Mouse (Mus musculus) forelimb bud, embryonic 11.5 days (tissue): ENCODE measurements around the gene Myf6.

Experiments
- DNase-seq: peaks from one replicate; pipeline ENCODE4 v3.0.0-alpha.2; 2012; ENCODE audit warnings: low read depth, low spot score

Myf6 gene

DNA sequence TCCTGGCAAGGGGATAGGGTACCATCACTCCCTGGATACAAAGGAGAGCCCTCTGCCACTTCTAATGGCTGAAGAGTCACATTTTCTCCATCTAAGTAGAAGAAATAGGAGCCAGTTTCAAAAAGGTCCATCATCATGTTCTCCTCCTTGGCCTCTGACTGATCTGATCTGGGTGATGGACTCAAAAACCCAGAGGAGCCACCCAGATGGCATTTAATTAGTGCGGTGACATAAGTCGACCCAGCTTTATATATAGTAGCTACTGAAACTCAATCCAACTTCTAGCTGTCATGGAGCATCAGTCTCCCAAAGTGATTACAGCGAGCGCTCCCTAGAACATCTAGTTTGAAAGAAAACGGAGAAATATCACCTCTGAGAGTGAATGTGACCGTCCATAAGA is at the start of gene Myf6:
Gene Myf6 (minus strand): TSS at position 170 of the 400 bp plus-strand sequence.
- no peak for DNase-seq

DNA sequence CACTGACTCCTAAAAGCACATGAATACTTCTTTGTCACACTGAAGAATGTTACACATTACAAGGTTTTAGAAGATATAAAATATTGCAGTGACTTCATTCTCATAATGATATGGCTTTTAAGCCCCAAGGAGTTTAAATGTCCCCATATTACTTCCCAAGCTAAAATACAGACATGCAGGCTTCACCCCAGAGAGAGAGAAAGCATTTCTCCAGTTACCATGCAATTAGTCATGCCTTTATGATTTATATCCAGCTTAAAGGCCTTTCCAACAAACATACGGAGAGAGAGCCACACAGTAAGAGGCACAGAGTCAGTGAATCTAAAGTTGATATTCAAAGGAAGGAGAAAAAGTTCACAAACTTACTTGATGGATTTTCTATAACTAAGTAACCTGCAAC is 48.5 kb upstream of the Myf6 start:
- DNase-seq = peak; percentile 29

DNA sequence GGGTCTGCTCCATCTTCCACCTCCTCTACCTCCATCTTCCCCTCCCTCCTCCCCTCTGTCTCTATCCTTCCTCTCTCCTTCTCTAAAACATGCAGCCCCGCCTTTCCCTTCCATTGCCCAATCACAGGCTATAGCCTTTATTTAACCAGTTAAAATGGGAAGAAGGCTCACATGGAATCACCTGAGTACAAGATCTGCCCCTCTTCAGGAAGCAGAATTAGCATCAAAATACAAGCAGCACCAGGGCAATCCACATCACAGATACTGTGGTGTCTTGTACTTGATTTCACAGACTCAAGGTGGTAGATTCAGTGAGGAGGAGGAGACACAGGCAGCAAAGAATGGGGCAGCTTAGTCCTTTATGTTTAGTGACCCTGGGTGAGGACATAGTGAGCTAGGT is 34.2 kb upstream of the Myf6 start:
- no peak for DNase-seq

DNA sequence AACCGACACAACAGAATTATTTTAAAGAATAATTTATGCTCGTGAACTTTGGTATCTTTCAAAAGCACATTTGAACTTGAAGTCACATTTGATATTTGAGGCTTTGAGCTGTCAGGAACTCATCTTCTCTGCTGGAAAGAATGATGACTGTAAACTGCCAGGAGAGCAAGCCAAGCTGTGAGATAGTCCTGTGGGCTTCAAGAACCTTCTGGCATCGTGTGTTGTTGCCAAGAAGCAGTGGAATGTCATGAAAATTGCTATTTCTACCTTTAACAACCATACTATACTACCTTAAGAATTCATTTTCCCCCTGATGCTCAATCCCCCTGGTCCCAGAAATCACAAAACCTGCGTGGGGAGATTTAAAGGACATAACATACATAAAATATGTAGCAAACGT is 24.7 kb upstream of the Myf6 start:
- DNase-seq = no peak

DNA sequence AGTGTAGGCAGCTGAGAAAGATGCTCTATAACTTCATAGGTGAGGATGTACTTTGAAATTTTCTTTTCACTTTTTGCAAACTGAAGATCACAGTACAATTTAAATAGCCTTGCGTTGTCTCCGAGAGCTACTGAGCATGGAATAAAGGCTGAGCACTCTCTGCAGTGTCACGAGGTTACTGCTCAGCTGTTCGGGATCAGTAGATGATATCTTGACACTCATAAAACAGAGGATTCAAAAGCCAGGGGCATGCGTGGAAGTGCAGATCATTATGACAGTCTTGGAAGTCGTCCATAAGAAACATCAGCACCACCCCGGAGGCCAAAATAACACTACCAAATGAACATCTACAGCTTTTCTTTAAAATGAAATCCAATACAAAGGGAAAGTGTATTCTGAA is 22.1 kb upstream of the Myf6 start:
- no peak for DNase-seq

DNA sequence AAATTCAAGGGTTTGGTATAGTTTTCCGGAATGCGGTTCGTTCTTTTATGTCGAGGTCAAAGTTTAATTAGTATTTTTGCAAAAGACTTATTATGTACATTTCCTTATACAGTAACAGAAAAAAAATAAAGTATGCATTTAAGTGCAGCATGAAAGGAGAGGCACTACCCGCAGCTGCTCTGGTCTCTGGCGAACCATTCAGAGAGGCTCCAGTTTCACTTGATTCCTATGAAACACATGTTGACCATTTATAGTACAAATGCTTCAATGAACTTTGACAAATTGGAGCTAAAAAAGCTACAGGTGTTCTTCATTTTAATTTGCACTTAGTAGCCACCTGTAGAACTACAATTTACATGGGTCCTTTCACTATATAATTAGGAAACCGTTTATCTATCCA is 20.2 kb upstream of the Myf6 start:
- DNase-seq = no peak

DNA sequence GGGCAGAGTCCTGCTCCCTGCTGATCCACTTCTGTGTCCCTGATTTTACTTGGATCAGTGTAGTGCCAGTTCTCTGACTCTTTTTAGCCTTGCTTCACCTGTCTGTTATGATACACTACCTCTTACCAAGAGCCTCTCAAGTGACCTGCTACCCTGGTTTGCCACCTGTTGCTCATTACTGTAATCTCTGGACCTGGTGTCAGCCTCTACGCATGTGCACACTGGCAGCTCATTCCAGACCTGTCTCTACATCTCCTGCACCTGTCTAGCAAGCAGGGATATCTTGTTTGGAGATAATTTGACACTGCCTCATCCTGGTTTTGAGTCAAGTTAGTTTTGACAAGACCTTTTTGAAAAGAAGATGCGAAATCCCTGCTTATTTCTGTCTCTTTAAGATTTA is 11.9 kb upstream of the Myf6 start:
- no peak for DNase-seq

DNA sequence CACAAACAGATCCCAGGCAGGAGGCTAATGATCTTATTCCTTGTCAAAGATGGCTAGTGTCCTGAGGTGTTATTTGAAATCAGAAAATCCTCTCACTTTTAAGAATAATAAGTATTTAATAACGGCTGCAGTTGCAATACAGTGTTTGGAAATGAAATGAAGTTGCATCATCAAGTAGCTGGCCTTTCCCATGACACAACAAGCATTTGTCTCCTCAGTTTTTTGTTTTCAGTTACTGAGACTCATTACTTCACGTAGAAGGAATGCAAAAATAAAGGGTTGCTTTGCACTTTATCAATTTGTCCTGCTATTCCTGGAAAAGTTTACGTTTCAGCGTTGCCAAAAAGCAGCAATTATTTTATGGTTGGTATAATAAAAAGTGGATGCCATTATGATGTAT is 8.9 kb upstream of the Myf6 start:
- no peak for DNase-seq

DNA sequence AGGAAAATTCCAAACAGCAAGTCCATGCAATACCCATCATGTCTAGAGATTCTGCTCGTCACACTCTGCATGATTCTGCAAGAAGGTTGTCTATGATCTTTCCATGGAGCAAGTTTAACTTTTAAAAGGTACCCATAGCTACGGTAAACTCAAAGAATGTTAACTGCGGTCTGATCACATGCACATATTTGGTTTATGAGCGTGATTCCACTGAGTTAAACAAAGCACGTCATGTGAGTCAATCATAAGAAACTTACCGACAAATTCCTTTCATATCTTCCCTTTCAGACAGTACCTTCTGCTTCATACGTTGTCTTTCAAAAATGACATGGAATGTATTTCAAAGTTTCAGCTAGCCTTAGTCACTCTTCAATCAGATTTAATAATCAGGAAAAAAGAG is 7.7 kb upstream of the Myf6 start:
- no peak for DNase-seq

DNA sequence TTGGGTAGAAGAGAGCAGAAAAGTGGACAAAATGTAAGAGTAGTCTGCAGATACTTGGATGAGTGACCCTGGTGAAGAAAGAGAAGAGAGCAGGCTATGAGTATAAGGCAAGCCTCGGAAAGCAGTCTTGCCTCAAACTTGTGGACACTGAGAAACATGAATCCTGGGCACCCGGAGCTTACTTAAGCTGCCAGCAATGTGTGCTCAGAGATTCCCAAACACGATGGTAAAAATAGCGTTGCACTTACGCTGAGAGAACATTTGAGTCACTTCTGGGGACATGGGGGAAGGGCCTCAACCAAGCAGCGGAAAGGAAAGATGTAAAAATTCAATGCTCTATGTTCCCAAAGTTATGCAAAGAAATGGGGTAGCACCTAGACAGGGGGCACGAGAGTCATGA is 5.1 kb upstream of the Myf6 start:
- no peak for DNase-seq

DNA sequence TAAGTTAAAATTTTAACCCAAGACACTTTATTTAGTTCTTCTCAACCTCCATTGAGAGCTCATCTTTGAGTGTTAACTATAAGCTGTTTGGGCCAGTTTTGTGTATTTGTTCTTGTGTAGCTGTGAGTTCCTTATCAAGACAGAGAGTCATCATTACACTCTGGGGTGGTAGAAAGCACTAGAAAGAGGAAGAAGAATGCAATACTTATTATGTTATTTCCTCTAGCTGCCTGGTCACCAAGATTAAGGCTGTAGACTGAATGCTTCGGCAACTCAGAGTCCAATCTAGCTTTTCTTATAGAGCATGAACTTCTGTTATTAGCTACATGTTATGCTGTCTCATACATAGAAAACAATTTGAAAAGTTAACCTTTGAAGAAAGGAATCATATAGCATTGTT is 1.9 kb upstream of the Myf6 start:
- DNase-seq = no peak

DNA sequence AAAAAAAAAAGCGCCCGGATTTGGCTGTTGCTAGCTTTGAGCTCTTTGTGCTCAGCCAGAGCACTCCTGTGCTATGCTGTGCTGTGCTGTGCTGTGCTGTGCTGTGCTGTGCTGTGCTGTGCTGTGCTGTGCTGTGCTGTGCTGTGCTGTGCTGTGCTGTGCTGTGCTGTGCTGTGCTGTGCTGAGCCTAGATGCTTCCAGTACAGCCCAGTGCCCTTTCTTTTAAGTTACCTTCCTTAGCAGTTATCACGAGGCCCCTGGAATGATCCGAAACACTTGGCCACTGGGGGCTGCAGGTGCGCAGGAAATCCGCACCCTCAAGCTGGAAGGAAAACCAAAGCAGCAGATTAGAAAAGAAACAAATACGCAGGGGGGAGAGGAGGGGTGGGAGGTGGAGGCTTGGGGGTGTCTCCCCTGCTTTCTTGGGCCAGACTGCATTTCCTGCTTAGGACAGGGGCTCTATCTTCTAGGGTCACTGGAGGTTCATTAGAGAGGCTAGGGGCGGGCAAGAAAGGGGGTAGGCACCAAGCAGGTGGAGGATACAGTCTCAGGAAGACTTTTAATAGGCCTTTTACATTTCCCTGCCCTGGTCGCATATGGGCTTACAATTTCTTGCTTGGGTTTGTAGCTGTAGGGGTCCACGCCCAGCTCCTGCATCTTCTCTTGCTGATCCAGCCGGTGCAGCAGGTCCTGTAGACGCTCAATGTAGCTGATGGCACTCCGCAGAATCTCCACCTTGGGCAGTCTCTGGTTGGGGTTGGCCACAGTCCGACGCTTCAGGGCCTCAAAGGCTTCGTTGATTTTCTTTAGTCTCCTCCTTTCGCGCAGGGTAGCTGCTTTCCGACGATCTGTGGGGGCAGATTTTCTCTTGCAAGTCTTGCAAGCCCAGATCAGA is 710 bp downstream of the Myf6 start:
- DNase-seq = no peak

DNA sequence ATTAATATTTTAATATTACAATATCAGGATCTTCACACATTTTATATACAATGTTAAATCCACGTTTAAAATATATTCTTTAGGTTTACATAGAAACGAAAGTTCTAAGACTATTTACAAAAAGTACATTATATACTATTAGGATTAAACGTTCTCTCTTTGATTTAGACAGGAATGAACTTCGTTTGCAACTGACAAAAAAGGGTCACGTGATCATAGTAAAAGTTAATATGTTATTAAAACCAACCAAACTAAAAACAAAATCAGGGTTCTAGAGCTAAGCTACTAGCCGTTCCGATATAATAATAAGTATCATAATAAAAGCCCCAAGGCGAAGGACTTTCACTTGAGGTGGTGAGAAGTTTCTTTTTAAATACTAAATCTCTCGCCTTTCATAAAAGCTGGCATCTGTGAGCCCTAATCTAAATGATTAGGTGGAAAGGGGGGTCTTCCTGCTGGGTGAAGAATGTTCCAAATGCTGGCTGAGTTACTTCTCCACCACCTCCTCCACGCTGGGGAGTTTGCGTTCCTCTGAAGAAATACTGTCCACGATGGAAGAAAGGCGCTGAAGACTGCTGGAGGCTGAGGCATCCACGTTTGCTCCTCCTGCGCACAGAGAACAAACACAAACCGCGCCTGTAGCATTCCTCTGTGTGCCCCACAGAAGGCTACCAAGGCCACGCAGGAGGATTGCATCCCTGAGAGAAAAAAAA is 1.5 kb downstream of the Myf6 start:
- no peak for DNase-seq

DNA sequence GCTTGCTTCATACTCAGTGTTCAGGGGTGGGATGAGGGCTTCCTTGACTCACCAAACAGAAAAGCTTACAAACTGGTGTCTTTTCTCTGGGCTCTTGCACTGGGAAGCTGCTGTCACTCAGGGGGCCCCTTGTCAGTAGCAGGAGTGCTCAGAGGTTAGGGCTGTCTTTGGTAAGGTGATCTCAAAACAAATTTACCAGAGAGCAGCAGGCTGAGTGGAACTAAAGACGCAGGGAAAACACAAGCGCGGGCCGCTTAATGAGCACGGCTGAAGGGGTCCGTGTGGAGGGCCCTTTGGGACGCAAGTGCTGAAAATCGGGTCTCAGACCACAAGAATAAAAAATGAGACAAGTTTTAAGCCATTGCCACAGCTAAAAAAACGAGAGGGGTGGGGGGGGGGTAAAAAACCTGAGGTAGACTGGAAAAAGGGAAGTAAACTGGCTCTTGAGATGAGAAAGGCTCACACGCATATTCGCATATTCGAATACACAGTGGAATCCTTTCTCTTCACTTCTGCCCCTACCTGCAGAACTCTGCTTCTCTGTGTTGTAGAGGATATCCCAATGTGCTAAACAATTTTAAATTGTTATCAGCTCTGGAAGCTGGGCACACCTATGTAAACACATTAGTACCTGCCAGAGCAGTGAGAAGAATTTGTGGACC is 5.8 kb downstream of the Myf6 start:
- no peak for DNase-seq

DNA sequence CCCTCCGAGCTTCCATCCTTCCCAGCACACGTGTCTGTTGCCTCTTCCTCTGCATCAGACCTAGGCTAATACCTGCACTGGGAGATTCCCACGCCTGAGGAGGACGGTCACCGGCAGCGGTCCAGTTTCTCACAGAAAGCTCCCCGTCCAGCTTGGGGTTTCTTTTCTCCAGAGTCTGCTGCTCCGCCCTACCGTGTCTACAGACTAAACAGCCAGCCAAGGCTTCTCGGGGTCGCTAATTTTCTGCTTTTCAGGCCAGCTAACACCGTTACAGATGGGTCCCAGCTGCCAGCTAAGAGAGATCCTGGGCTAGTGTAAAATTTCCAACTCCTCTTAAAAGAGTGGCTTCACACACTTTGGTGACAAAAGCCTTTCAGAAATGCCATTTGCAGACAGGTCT is 7.8 kb downstream of the Myf6 start:
- DNase-seq = no peak

DNA sequence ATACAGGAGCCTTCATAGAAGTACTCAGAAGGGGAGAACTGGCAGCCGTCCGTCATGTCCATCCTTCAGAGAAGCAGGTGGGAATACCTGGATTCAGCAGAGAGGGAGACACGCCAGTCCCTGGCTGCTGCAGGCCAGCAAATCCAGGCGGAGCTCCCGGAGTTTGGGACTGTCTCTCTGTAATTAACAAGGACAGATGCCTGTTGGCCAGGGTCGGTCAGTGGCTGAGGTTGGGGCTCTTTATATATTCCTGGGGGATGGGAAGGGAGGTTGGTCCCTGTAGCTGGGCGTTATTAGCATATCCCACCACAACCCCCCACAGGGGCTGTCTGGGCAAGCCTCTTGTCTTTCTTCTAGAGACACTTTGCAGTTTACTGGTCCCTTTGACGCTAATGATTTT is 8.7 kb downstream of the Myf6 start, which contains the start of gene Myf5:
Gene Myf5 (minus strand): TSS at position 265 of the 400 bp plus-strand sequence.
- DNase-seq = no peak

DNA sequence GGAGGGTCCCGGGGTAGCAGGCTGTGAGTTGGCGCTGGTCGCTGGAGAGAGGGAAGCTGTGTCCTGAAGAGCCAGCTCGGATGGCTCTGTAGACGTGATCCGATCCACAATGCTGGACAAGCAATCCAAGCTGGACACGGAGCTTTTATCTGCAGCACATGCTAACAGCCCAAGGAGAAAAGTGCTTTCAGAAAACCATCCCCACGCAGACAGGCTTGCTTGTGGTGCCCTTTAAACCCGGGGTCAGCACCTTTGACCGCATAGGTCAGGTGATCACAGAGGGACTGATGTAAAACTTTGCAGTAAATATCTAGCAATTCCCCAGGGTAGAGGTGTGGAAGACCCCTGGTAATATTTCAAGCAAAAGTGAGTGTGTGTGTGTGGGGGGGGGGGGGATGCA is 10.5 kb downstream of the Myf6 start:
- DNase-seq = no peak

DNA sequence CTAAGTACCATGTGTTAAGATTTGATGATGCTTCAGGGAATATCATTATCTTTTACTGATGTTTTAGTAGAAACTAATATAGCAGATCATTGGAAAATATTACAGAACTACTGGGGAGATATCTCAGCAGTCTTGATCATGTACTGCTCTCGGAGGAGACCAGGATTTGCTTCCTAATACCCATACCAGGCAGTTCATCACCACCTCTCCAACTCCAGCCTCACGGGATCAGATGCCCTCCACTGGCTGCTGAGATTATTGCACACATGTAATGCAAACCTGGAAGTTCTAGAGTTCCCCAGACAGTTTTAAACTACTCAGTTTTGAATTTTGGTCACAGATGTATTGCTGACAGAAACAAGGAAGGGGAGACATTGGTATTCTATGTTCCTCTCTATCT is 21.0 kb downstream of the Myf6 start:
- DNase-seq = no peak

DNA sequence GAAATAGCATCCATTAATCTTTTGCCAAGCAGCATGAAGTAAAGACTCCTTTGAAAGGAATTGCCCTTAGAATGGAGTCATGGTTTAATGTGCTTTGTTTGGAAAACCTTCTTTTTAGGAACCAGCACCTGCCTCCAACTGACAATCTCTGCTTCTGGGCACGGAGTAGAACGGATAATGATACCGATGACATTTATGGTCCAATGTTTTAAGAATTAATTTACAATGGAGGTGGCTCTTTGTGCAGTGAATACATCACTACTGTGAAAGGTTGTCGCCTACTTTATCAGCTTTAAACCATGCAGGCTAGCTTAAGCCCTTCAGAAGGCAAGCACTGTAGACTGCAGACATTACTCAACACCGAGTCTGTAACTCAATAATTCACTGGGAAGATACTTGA is 22.8 kb downstream of the Myf6 start:
- no peak for DNase-seq

DNA sequence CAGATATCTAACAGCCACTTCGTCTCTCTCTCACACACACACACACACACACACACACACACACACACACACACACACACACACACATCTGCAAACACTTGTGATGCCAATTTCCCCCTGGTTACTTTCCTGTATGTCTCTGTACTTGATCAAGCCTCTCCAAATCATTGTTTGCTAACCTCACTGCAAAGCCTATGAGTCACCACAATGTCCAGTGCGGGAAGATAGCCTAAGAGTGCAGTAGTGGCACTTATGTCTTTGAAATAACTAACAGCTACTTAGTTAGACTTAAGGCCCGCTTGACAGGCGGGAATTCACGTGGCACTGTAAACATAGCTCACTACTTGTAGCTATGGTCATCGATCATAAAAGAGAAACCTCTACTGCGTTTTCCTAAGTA is 26.7 kb downstream of the Myf6 start:
- no peak for DNase-seq

DNA sequence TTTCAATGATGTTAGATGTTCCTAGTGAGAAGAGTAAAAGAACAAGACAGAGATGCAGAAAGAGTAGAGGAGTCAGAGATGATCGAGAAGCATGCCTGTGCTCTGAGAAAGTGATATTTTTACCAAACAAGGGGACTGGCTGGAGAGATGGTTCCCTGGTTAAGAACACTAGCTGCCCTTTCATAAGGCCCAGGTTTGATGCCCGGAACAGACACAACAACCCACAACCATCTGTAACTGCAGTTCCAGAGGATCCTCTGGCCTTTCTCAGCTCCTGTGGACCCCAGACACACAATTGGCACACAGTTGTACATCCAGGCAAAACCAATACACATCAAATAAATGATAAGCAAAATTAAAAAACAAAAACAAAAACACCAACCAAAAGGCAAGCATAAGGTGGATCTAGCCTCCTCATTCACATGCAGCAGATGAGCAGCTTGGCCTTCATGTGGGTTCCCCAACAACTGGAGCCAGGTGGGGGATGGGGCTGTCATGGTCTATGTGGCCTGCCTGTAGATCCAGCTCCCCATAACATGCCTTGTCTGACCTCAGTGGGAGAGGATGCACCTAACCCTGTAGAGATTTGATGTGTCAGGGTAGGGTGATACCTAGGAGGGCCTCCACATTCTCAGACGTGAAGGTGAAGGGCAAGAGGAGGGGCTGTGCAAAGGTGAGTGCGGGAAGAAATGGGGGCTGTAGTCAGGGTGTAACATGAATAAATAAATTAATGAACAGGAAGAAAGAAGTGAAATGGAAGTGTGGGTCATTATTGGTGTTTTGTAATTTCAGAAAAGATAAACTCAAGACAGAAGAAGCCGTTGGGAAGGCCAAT is 44.8 kb downstream of the Myf6 start:
- no peak for DNase-seq
